Mouse (Mus musculus) skeletal muscle tissue, postnatal 0 days (tissue): ENCODE data around the gene Mael. TPM values are rescaled to one million over a fixed set of nuclear protein-coding genes. Genes with fewer than 3 reads are reported as not detected.

Experiments
- polyA plus RNA-seq: library from polyadenylated mRNA; unstranded; fragments of >200 nt; fragmentation: Nextera tagmentation; extraction: Ambion mirVana; gene quantifications from 2 replicates; pipeline ENCODE4 v1.2.1, GENCODE M21; 2015

The Mael gene
- polyA plus RNA-seq = not detected in 2 replicates

GRCm38 (mm10) chr1:166238315-166238969 lies at the start of gene Mael:
TSS of gene Mael (minus strand) at chr1:166238747.

GRCm38 (mm10) chr1:166253898-166254894 lies 15.6 kb upstream of the Mael start, which contains the start of gene Ildr2:
TSS of gene Ildr2 (plus strand) at chr1:166254139.

Other genes with a start within 250 kb of the Mael start
- gene Pou2f1, start 236.1 kb downstream of the Mael start, polyA plus RNA-seq = 4.3 TPM in 2 replicates
- gene Dusp27, start 110.8 kb downstream of the Mael start, polyA plus RNA-seq = 59.5 and 75.1 TPM in 2 replicates
- not detected in 2 replicates for gene Gpa33, start 108.5 kb downstream of the Mael start, polyA plus RNA-seq
- 0.40 and 0.48 TPM in 2 replicates for gene Ildr2, start 15.4 kb upstream of the Mael start, polyA plus RNA-seq
- 17.9 and 21.9 TPM in 2 replicates for gene Tada1, start 140.3 kb upstream of the Mael start, polyA plus RNA-seq
- 2.7 and 3.6 TPM in 2 replicates for gene Pogk, start 171.1 kb upstream of the Mael start, polyA plus RNA-seq